Mouse (Mus musculus) cerebellum, postnatal 4 days (tissue): ENCODE results near the gene Pspn.

Experiments used
- DNase-seq, 2 experiments: peaks; one replicate each; pipeline ENCODE4 v3.0.0; 2022; ENCODE audit warnings: low spot score in 2 of 2, mixed read lengths in 1 of 2

Gene Pspn

DNA sequence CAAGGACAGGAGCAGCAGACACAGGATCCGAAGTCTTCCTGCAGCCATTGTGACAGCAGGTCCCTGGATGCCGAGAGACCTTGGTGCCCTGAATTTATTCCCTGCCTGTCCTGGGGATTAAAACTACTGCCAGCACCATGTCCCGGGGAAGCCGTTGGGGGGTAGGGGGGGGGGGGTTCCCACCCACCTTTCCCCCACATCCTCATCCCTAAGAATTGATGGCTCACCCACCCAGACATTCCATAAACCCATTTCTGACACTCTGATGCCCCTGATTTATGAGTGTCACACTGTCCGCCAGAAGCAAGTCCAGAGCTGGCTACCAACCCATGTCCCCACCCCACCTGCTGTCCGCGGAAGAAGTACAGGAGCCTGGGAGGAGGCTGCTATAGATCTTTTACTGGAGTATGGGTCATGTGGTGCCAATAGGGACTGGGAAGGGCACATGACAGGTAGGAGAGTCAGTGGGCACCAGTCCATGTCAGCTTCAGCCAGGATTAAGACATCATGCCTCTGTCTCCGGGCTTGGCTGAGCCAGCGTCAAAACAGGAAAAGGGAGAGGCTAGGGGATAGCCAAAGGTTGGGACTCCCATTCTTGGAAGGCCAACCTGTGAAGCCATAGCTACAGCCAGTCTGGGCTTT, at the start of gene Pspn:
Gene Pspn (minus strand): TSS at position 51 of the 642 bp plus-strand sequence.
- DNase-seq = no peak

DNA sequence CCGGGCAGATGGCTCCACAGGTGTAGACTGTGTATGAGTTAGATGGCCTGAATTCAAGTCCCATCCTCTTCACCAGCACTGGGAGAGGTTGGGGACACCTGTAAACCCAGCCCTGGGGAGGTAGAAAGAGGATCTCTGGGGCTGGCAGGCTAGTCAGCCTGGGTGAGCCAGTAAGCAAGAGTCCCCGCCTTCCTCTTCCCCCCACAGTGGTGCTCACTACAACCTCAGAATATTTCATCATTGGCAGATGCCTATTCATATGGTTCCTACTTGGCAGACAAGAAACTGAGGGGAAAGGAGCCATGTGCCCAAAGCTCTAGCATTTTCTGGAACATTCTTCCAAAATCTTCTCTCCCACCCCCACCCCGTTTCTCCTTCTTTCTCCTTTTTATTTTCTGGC, 49.0 kb upstream of the Pspn start:
- DNase-seq = no peak

DNA sequence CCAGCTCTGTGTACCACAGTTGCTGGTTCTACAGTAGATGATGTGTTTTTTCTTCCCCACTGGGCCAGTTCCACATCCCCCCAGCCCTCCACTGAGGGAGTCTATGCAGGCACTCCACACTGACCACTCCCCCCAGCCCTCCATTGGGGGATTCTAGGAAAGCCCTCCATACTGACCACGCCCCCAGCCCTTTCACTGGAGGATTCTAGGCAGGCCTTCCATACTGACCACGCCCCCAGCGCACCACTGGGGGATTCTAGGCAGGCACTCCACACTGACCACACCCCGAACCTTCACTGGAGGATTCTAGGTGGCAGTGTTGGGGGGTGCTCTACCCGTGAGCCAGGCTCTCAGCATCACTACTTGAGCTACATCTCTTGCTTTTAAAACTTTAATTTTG, 47.6 kb upstream of the Pspn start:
- DNase-seq = no peak

GRCm38 (mm10) chr17:57041554-57041953, 41.7 kb upstream of the Pspn start, which contains the start of gene Slc25a41:
TSS of gene Slc25a41 (minus strand) at chr17:57041654.
- no peak for DNase-seq

DNA sequence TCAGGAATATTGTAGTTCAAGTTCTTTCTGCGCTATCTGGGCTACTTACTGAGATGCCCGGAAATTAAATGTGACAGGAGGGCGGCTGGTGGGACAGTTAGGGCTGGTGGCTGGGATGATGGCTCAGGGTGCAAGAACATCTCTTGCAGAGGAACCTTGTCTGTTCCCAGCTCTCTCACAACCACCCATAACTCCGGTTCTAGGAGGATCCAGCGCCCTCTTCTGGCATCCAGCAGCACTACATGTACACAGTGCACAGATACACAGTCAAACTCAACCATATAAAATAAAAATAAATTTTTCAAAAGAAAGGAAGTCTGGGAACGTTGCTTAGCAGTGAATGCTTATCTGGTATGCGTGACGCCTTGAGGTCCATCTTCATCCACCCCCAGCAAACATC, 39.2 kb upstream of the Pspn start:
- no peak for DNase-seq

DNA sequence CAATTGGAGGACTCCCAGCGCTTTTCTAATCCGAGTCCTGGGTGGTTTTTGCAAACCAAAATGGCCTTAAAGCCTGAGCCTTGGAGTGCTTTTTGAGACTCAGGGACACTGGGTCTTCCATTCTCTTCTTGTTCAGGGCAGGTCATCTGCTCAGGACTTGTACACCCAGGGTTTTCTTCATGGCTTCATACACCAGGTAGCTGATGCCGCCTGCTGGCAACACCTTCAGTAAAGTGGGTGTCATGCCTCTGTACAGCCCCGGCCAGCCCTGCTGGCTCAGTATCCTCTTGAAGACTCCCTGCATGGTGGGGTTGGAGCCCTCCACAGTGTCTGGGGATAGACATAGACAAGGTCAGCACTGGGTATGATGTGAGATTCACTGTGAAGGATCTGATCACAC, 33.0 kb upstream of the Pspn start:
- DNase-seq = no peak

DNA sequence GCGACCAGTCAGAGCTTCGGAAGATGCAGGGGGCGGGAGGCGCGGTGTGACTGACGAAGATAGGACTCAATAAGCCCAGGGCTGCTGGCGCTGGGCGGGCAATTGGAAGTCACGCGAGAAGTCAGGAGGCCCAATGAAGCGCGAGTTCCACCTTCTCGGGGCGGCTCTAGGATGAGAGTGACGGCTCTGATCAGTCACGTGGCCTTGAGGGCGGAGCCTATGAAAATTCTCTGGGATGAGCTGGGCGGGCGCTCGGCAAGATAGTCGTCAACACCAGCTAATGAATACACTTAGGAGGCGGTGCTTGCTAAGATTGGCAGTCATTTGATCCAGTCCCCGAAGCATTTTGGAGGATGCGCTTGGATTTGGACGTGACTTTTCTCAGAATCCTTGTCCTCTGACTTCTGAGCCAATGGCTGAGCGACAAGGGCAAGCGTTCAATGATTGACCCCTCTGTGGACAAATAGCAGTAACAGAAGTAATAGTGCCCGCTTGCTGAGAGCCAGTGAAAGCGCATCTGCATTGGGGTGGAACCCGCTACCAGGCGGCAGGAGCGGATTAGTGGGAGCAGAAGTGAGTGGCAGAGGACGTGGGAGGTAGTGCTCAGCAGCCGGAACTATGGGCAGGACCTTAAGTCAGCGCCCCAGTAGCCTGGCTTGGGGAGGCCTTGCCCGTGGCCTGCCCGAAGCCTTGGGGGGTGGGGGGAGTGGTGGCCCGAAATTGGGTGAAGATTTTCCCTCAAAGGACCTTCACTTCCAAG, 32.0 kb upstream of the Pspn start:
- peak; percentile 90 to 97 for DNase-seq

DNA sequence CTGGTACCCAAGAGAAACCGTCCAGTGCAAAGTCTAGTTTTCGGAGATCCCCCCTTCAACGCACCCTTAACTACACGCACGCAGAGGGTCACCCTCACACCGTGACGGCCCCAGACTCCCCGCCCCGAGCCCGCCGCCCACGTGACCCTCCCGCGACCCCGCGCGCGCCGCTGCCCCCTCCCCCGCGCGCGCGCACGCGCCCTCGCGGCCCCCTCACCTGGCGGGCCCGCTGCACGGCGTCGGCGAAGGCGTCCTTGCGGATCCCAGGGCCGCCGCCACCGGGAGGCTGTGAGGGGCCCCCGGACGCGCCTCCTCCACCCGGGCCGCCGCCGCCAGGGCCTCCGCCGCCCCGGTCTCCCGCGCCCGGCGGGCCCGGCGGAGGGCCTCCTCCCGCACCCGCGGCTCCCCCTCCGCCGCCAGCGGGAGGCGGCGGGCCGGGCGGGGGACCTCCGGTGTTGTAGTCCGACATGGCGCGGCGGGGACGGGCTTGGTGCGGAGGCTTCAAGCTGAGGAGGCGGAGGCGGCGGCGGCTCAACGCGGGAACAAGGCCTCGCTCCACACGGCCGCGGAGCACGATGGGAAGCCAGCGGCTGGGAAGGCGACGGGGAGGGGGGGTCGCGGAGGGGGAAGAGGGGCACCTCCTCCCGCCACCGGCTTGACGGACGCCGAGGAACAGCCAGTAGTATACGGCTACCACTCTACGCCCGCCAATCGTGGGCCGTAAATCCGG, 31.3 kb upstream of the Pspn start, which contains the start of gene Khsrp:
Gene Khsrp (minus strand): TSS at position 592 of the 730 bp plus-strand sequence.
- peak; percentile 42 to 62 for DNase-seq

GRCm38 (mm10) chr17:57029691-57030090, 29.9 kb upstream of the Pspn start:
- no peak for DNase-seq

- DNase-seq = no peak
Measured at GRCm38 (mm10) chr17:57027471-57027870, 27.7 kb upstream of the Pspn start.

- no peak for DNase-seq
Measured at GRCm38 (mm10) chr17:57020960-57021359, 21.1 kb upstream of the Pspn start.

- no peak for DNase-seq
Measured at GRCm38 (mm10) chr17:57019693-57020092, 19.9 kb upstream of the Pspn start.

- DNase-seq = no peak
Measured at GRCm38 (mm10) chr17:57012245-57012795, 12.5 kb upstream of the Pspn start.

DNA sequence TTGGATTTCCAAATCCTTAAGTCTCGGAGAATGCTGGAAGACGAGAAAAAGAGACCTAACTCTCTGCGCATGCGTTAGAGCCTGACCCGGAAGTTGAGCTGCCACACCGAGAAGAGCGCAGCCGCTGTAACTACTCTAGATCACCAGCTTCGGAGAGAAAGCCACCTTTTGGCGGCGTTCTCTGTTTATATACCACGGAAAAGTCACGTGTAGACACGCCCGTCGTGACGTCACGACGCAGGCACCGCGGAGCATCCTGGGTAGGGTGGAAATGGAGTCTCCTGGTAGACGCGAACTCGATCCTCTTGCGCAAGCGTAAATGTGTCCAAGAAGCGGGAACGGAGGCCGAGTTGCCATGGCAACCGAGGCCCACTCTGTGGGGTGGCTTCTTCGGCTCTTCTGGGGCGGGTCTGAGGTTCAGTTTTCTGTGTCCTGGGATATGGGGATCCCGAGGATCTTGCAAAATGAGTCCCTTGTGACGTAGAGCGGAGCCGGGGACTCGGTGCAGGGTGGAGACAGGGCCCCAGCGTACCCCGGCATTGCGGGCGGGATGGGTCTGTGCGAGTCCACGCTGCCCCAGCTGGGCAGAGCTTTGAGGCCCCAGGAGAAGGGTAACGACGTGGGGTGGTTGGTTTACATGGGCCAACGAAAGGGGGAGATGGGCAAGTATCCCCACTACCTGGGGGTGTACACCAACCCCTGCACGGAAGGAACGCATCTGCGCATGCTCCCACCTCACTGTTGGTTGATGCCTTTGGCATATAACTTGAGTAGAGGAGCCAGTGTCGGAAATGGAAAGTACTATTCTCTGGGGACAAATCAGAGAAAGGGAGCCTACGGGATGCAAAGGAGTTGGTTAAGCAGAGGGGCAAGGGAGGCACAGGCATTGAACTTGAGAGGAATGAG, 11.7 kb upstream of the Pspn start, which contains the start of the genes Gtf2f1 and Gm17949:
Gene Gtf2f1 (minus strand): TSS at position 53 of the 906 bp plus-strand sequence.
Gene Gm17949 (plus strand): TSS at position 234 of the 906 bp plus-strand sequence.
- DNase-seq = peak; percentile 78 to 96

DNA sequence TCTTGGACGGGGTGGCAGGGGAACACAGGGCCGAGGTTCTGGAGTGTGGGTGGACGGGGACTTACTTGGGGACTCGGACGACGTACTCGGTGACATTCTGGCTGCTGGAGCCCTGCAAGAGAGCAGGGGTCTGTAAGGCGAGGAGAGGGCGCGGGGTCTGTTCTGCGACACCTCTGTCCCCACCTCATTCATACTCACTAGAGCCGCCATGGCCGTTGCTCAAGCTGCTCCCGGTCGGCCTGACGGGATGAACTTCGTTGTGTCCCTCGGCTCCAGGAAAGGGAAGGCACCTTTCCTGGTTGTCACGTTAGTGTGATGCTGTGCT, 11.1 kb upstream of the Pspn start:
- no peak for DNase-seq

DNA sequence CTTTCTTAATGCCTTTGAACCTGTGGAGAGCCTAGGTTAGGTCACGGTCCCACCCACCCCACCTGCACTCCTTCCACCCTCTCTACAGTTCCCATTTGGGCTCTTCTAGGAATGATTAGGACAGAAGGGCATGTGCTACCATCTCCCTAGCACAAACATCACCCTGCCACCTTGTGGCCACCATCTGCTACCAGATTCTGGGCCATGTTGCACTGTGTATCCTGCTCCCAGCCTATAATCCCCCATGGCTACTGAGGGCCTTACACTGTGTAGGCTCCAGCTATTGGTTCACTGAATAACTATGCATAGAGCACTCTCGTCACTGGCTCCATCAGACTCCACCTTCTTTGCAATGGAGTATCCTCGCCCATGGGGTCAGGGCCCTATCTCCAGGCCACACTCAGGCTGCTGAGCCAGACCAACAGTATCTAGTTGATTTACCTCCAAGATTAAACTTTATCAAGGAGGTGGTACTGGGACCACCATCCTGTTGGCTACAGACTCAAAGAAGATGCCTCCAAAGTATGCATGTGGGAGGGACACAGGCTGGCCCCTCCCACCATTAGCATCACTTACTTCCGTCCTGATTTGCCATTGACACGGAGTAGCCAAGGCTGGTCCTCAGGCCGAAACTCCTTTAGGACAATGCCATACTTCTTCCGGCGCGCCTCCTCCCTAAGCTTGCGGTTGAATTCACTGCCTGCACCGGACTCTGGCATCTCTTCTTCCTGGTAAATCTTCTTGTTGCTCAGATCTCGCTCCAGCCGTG, 7.5 kb upstream of the Pspn start:
- DNase-seq = no peak

GRCm38 (mm10) chr17:57003994-57004393, 4.2 kb upstream of the Pspn start:
- DNase-seq = no peak

DNA sequence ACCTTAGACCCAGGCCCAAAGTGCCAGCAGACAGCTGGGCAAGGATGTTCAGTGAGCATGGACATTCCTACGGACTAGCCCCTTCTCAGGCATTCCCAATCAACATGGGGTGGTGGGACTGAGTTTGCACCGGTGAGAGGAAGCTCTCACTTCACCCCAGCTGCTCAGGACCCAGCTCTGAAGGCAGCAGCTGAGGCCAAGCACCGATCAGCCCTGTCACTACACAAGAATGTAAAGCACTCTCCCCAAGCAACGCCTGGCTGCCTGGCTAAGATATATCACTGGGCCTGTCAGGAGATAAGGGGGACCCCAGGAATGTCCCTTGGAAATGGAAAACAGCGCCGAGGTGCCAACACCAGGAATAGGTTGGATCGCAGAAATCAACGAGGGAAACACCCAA, 1.4 kb upstream of the Pspn start:
- DNase-seq = no peak

DNA sequence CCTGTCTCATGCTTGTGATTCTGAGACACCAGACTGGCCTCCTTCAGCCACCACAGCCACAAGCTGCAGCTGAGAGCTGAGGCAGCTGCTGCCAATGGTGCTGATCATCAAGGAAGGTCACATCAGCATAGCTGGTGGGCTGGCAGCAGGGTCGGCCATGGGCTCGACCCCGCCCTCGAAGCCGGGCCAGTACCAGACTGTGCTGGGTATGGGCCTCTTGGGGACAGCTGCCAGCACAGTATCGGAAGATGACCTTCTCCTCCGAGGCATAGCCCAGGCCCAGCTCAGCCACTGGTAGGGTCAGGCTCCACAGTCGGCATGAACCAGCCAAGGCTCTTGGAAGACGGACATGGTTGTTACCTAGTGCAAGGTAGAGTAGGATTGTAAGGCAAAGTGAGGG, 404 bp downstream of the Pspn start:
- no peak for DNase-seq

- DNase-seq = peak; percentile 74 to 86
Measured at GRCm38 (mm10) chr17:56997029-56997667, 2.7 kb downstream of the Pspn start, which contains the start of gene Alkbh7. TSS of gene Alkbh7 (plus strand) at chr17:56997339.
